Mouse (Mus musculus): ENCODE measurements around the gene Fn3k.

DNA sequence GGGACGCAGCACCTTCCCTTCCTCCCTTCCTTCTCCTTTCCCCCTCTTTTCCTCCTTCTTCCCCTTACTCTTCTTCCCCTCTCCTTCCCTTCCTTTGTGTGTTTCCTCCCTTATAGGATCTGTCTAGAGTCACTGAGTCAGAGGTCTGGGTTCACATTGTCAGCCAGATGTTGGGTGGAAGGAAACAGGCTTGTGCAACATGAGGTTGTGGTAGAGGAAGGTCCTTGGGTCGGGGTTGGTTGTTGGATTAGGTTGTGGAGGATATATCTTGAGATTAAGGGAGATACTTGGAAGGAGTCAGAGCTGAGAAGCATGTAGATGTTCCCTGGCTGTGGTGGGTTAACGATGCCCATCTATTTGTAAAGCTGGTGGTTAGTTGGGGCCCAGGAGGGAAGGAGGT is 40.1 kb downstream of the Fn3k start:
- TF ChIP-seq HCFC1 (IDR thresholded peaks at IDR 0.05; ENCODE audit: borderline replicate concordance, insufficient read depth, low read length) (no peak), MAFK (IDR thresholded peaks at IDR 0.05; ENCODE audit: insufficient read depth, low read depth, low read length) (no peak), CHD2 (IDR thresholded peaks at IDR 0.05; ENCODE audit: low read depth, low read length) (no peak), ZNF384 (IDR thresholded peaks at IDR 0.05; ENCODE audit: low read depth, low read length) (no peak), ZC3H11A (IDR thresholded peaks at IDR 0.05; ENCODE audit: borderline replicate concordance, low read depth, low read length) (no peak)
